Mouse (Mus musculus): ENCODE results near the gene Gm14214. TPM values are rescaled to one million over a fixed set of nuclear protein-coding genes. Genes with fewer than 3 reads are reported as not detected.

Gm14214 gene
- not detected for total RNA-seq (2018; cell fraction: chromatin; rRNA removed)
- not detected for total RNA-seq (2018; cell fraction: cytosol; rRNA removed)
- total RNA-seq (2018; cell fraction: nucleus; rRNA removed), result not detected
- polyA plus RNA-seq (2018), result not detected in 3 replicates

GRCm38 (mm10) chr2:154769930-154770329, at the start of gene Gm14214:
TSS of gene Gm14214 (minus strand) at chr2:154770030.
- H3K36me3 ChIP-seq (ENCODE audit: inconsistent target), result no peaks in the 10 kb centered on the region
- H3K4me3 ChIP-seq (ENCODE audit: inconsistent target), result no peak within 1 kb of the TSS
- H3K27ac ChIP-seq, result no peak within 1 kb of the TSS
- H3K79me2 ChIP-seq (ENCODE audit: inconsistent target), result no peaks in the 10 kb centered on the region

GRCm38 (mm10) chr2:154818599-154818998, 48.8 kb upstream of the Gm14214 start:
- Histone ChIP-seq H3K79me2 (ENCODE audit: inconsistent target) (peaks cover 100% of the 10 kb centered on the region), H3K27ac (no peak overlapping the region), H3K4me3 (ENCODE audit: inconsistent target) (no peak overlapping the region), H3K36me3 (ENCODE audit: inconsistent target) (no peaks in the 10 kb centered on the region)
- WGBS (ENCODE audit: missing documents), result 92% methylated on average over 1 of the region's 1 CpGs

GRCm38 (mm10) chr2:154817788-154818187, 48.0 kb upstream of the Gm14214 start:
- Histone ChIP-seq H3K79me2 (ENCODE audit: inconsistent target) (peaks cover 100% of the 10 kb centered on the region), H3K4me3 (ENCODE audit: inconsistent target) (no peak overlapping the region), H3K27ac (no peak overlapping the region), H3K36me3 (ENCODE audit: inconsistent target) (no peaks in the 10 kb centered on the region)
- WGBS (ENCODE audit: missing documents), result 64% methylated on average over 1 of the region's 1 CpGs

GRCm38 (mm10) chr2:154817089-154817488, 47.3 kb upstream of the Gm14214 start:
- Histone ChIP-seq H3K36me3 (ENCODE audit: inconsistent target) (no peaks in the 10 kb centered on the region), H3K27ac (no peak overlapping the region), H3K79me2 (ENCODE audit: inconsistent target) (peaks cover 100% of the 10 kb centered on the region), H3K4me3 (ENCODE audit: inconsistent target) (no peak overlapping the region)
- 47% methylated on average over 3 of the region's 3 CpGs for WGBS (ENCODE audit: missing documents)

GRCm38 (mm10) chr2:154813426-154813825, 43.6 kb upstream of the Gm14214 start:
- Histone ChIP-seq H3K4me3 (ENCODE audit: inconsistent target) (no peak overlapping the region), H3K79me2 (ENCODE audit: inconsistent target) (peaks cover 100% of the 10 kb centered on the region), H3K27ac (no peak overlapping the region), H3K36me3 (ENCODE audit: inconsistent target) (no peaks in the 10 kb centered on the region)
- 90% methylated on average over 2 of the region's 2 CpGs for WGBS (ENCODE audit: missing documents)

GRCm38 (mm10) chr2:154810821-154811220, 41.0 kb upstream of the Gm14214 start:
- Histone ChIP-seq H3K4me3 (ENCODE audit: inconsistent target) (no peak overlapping the region), H3K36me3 (ENCODE audit: inconsistent target) (no peaks in the 10 kb centered on the region), H3K27ac (no peak overlapping the region), H3K79me2 (ENCODE audit: inconsistent target) (peaks cover 100% of the 10 kb centered on the region)
- WGBS (ENCODE audit: missing documents), result 90% methylated on average over 1 of the region's 1 CpGs

GRCm38 (mm10) chr2:154809107-154809762, 39.4 kb upstream of the Gm14214 start:
- WGBS (ENCODE audit: missing documents), result 71% methylated on average over 1 of the region's 1 CpGs
- Histone ChIP-seq H3K4me3 (ENCODE audit: inconsistent target) (no peak overlapping the region), H3K79me2 (ENCODE audit: inconsistent target) (peaks cover 100% of the 10 kb centered on the region), H3K36me3 (ENCODE audit: inconsistent target) (no peaks in the 10 kb centered on the region), H3K27ac (no peak overlapping the region)

- no peak overlapping the region for H3K27ac ChIP-seq
- no peaks in the 10 kb centered on the region for H3K36me3 ChIP-seq (ENCODE audit: inconsistent target)
- 78% methylated on average over 1 of the region's 1 CpGs for WGBS (ENCODE audit: missing documents)
- H3K4me3 ChIP-seq (ENCODE audit: inconsistent target), result no peak overlapping the region
- H3K79me2 ChIP-seq (ENCODE audit: inconsistent target), result peaks cover 100% of the 10 kb centered on the region
These were observed 37.9 kb upstream of the Gm14214 start for GRCm38 (mm10) chr2:154807689-154808088.

- WGBS (ENCODE audit: missing documents), result 93% methylated on average over 4 of the region's 4 CpGs
- no peaks in the 10 kb centered on the region for H3K36me3 ChIP-seq (ENCODE audit: inconsistent target)
- no peak overlapping the region for H3K4me3 ChIP-seq (ENCODE audit: inconsistent target)
- H3K27ac ChIP-seq, result no peak overlapping the region
- H3K79me2 ChIP-seq (ENCODE audit: inconsistent target), result peaks cover 100% of the 10 kb centered on the region
These were observed 34.0 kb upstream of the Gm14214 start for GRCm38 (mm10) chr2:154803845-154804244.

GRCm38 (mm10) chr2:154803372-154803771, 33.5 kb upstream of the Gm14214 start:
- WGBS (ENCODE audit: missing documents), result 100% methylated on average over 1 of the region's 1 CpGs
- H3K27ac ChIP-seq, result no peak overlapping the region
- H3K4me3 ChIP-seq (ENCODE audit: inconsistent target), result no peak overlapping the region
- H3K36me3 ChIP-seq (ENCODE audit: inconsistent target), result no peaks in the 10 kb centered on the region
- peaks cover 100% of the 10 kb centered on the region for H3K79me2 ChIP-seq (ENCODE audit: inconsistent target)

GRCm38 (mm10) chr2:154791661-154792642, 22.1 kb upstream of the Gm14214 start:
- under 1% methylated on average over 51 of the region's 67 CpGs for WGBS (ENCODE audit: missing documents)
- H3K79me2 ChIP-seq (ENCODE audit: inconsistent target), result peaks cover 52% of the 10 kb centered on the region
- H3K36me3 ChIP-seq (ENCODE audit: inconsistent target), result no peaks in the 10 kb centered on the region
- peak overlapping the region; percentile 51 for H3K27ac ChIP-seq
- peak overlapping the region; percentile 88 for H3K4me3 ChIP-seq (ENCODE audit: inconsistent target)

- no peaks in the 10 kb centered on the region for H3K36me3 ChIP-seq (ENCODE audit: inconsistent target)
- H3K4me3 ChIP-seq (ENCODE audit: inconsistent target), result peak within 1 kb of the TSS; percentile 88
- under 1% methylated on average over 41 of the region's 89 CpGs for WGBS (ENCODE audit: missing documents)
- peaks cover 41% of the 10 kb centered on the region for H3K79me2 ChIP-seq (ENCODE audit: inconsistent target)
- peak within 1 kb of the TSS; percentile 51 for H3K27ac ChIP-seq
These were observed 21.0 kb upstream of the Gm14214 start, which contains the start of the genes Raly and a for GRCm38 (mm10) chr2:154790656-154791483. TSS of gene Raly (plus strand) at chr2:154791096. TSS of gene a (plus strand) at chr2:154791402.

GRCm38 (mm10) chr2:154789977-154790655, 20.3 kb upstream of the Gm14214 start:
- Histone ChIP-seq H3K36me3 (ENCODE audit: inconsistent target) (no peaks in the 10 kb centered on the region), H3K27ac (peak overlapping the region; percentile 38; the same call in 1 of the 2 replicates), H3K4me3 (ENCODE audit: inconsistent target) (peak overlapping the region; percentile 40), H3K79me2 (ENCODE audit: inconsistent target) (peaks cover 34% of the 10 kb centered on the region)
- WGBS (ENCODE audit: missing documents), result 23% methylated on average over 14 of the region's 14 CpGs

Measured in macrophage (primary cell).